ENCODE assay signal across 8 mouse cellular contexts in genomic region chrX:7696954-7697381, GRCm38 (mm10). TPM values are rescaled to one million over a fixed set of nuclear protein-coding genes. Genes with fewer than 3 reads are reported as not detected.
A peak's percentile ranks its signal among the peaks of the same experiment; 100 is the strongest.
DNase-seq lines count a peak whose midpoint lies in the region; ATAC-seq and TF ChIP-seq lines count a peak whose summit lies in the region.

Gene Gpkow (plus strand): TSS chrX:7697131.

- H3K36me3 ChIP-seq in E14TG2a.4 (ENCODE audit: insufficient read depth, low read length): peaks cover 36% of the 10 kb centered on the region
- H3K36me3 ChIP-seq in forebrain, embryonic 12.5 days (replicated peaks): no peaks in the 10 kb centered on the region; the same call in 1 of the 2 replicates
- peaks cover 11% of the 10 kb centered on the region for H3K36me3 ChIP-seq in heart, postnatal 0 days (replicated peaks; ENCODE audit: control insufficient read depth, insufficient read depth, low read length)
- H3K36me3 ChIP-seq in liver, embryonic 16.5 days (ENCODE audit: control insufficient read depth, insufficient read depth): peaks cover 4% of the 10 kb centered on the region; the same call in 1 of the 2 replicates
- H3K36me3 ChIP-seq in neural tube, embryonic 13.5 days: peaks cover 8% of the 10 kb centered on the region
- H3K36me3 ChIP-seq in testis, adult 2 months (ENCODE audit: control insufficient read depth, insufficient read depth, low read length): no peaks in the 10 kb centered on the region

- 18% methylated on average over 33 of the region's 33 CpGs for WGBS in forebrain, embryonic 12.5 days
- 9% methylated on average over 33 of the region's 33 CpGs for whole genome bisulfite sequencing in heart, postnatal 0 days
- 11% methylated on average over 33 of the region's 33 CpGs for WGBS in liver, embryonic 16.5 days (ENCODE audit: insufficient replicate concordance)
- WGBS in neural tube, embryonic 13.5 days: 17% methylated on average over 33 of the region's 33 CpGs

- H3K9ac ChIP-seq in forebrain, embryonic 12.5 days: peak within 1 kb of the TSS; percentile 58
- H3K9ac ChIP-seq in heart, postnatal 0 days (replicated peaks; ENCODE audit: low read depth, low read length): peak within 1 kb of the TSS; percentile 63
- peak within 1 kb of the TSS; percentile 77 for H3K9ac ChIP-seq in liver, embryonic 16.5 days (ENCODE audit: low read depth, low read length)
- peak within 1 kb of the TSS; percentile 70 for H3K9ac ChIP-seq in neural tube, embryonic 13.5 days

- no peak for TF ChIP-seq EP300 in heart, postnatal 0 days (IDR thresholded peaks at IDR 0.05; ENCODE audit: low read depth)

- TF ChIP-seq CTCF in E14TG2a.4 (conservative IDR thresholded peaks at IDR 0.05; ENCODE audit: low read length): no peak
- no peak for TF ChIP-seq CTCF in heart, postnatal 0 days (IDR thresholded peaks at IDR 0.05; ENCODE audit: low read depth)
- no peak for TF ChIP-seq CTCF in testis, adult 2 months (IDR thresholded peaks at IDR 0.05; ENCODE audit: control insufficient read depth, insufficient read depth, insufficient replicate concordance, low read depth, low read length)

- ATAC-seq in forebrain, embryonic 12.5 days (ENCODE audit: low FRiP score): peak; percentile 94
- peak; percentile 95 for ATAC-seq in heart, postnatal 0 days (ENCODE audit: insufficient read depth, low read depth)
- ATAC-seq in liver, embryonic 16.5 days (ENCODE audit: low read depth): peak; percentile 97
- ATAC-seq in neural tube, embryonic 13.5 days (ENCODE audit: low read depth): peak; percentile 97

- H3K4me3 ChIP-seq in E14TG2a.4 (replicated peaks; ENCODE audit: low read length): peak within 1 kb of the TSS; percentile 85
- H3K4me3 ChIP-seq in forebrain, embryonic 12.5 days (replicated peaks): peak within 1 kb of the TSS; percentile 57
- peak within 1 kb of the TSS; percentile 64 for H3K4me3 ChIP-seq in heart, postnatal 0 days (ENCODE audit: low read depth, low read length)
- peak within 1 kb of the TSS; percentile 75 for H3K4me3 ChIP-seq in liver, embryonic 16.5 days (ENCODE audit: low read depth, low read length)
- peak within 1 kb of the TSS; percentile 53 for H3K4me3 ChIP-seq in neural tube, embryonic 13.5 days
- H3K4me3 ChIP-seq in testis, adult 2 months (ENCODE audit: control insufficient read depth, low read depth, low read length): peak within 1 kb of the TSS; percentile 89

- peak; percentile 81 for DNase-seq in c-Kit-positive CD71-positive TER-119-positive erythroid progenitor cells, embryonic 14.5 days (ENCODE audit: low spot score)
- peak; percentile 91 for DNase-seq in heart, postnatal 0 days (ENCODE audit: low spot score)
- DNase-seq in kidney, postnatal 4 days: peak; percentile 79 to 87

- H3K27me3 ChIP-seq in E14TG2a.4 (ENCODE audit: insufficient read depth, low read length): no peaks in the 10 kb centered on the region
- H3K27me3 ChIP-seq in forebrain, embryonic 12.5 days: no peaks in the 10 kb centered on the region
- H3K27me3 ChIP-seq in heart, postnatal 0 days (ENCODE audit: control insufficient read depth, insufficient read depth, low read length): no peaks in the 10 kb centered on the region
- H3K27me3 ChIP-seq in liver, embryonic 16.5 days (ENCODE audit: control insufficient read depth, insufficient read depth, low read depth, low read length): no peaks in the 10 kb centered on the region
- H3K27me3 ChIP-seq in neural tube, embryonic 13.5 days: no peaks in the 10 kb centered on the region
- no peaks in the 10 kb centered on the region for H3K27me3 ChIP-seq in testis, adult 2 months (ENCODE audit: control insufficient read depth, insufficient read depth, low read length)

- H3K4me1 ChIP-seq in E14TG2a.4 (replicated peaks; ENCODE audit: low read depth, low read length): peaks cover 13% of the 10 kb centered on the region
- peaks cover 4% of the 10 kb centered on the region; the same call in 1 of the 2 replicates for H3K4me1 ChIP-seq in forebrain, embryonic 12.5 days
- no peaks in the 10 kb centered on the region for H3K4me1 ChIP-seq in heart, postnatal 0 days (ENCODE audit: control insufficient read depth, insufficient read depth)
- H3K4me1 ChIP-seq in liver, embryonic 16.5 days (ENCODE audit: control insufficient read depth, low read depth, low read length): no peaks in the 10 kb centered on the region; the same call in none of the 2 replicates
- H3K4me1 ChIP-seq in neural tube, embryonic 13.5 days (replicated peaks): peaks cover 13% of the 10 kb centered on the region
- no peaks in the 10 kb centered on the region for H3K4me1 ChIP-seq in testis, adult 2 months (ENCODE audit: control insufficient read depth, insufficient read depth, low read length)

- peak within 1 kb of the TSS; percentile 56 for H3K4me2 ChIP-seq in forebrain, embryonic 12.5 days
- peak within 1 kb of the TSS; percentile 64 for H3K4me2 ChIP-seq in heart, postnatal 0 days (ENCODE audit: low read depth, low read length)
- peak within 1 kb of the TSS; percentile 44 for H3K4me2 ChIP-seq in liver, embryonic 16.5 days (ENCODE audit: low read depth, low read length)
- peak within 1 kb of the TSS; percentile 61 for H3K4me2 ChIP-seq in neural tube, embryonic 13.5 days

- no peak within 1 kb of the TSS for H3K27ac ChIP-seq in forebrain, embryonic 12.5 days
- H3K27ac ChIP-seq in heart, postnatal 0 days (ENCODE audit: low read depth): peak within 1 kb of the TSS; percentile 51
- peak within 1 kb of the TSS; percentile 64 for H3K27ac ChIP-seq in liver, embryonic 16.5 days (ENCODE audit: low read length)
- H3K27ac ChIP-seq in neural tube, embryonic 13.5 days (replicated peaks): 0 out of 2 replicates have a peak within 1 kb of the TSS, but pooled peaks have one; percentile 49
- H3K27ac ChIP-seq in testis, adult 2 months (ENCODE audit: control insufficient read depth, insufficient read depth, low read depth, low read length): peak within 1 kb of the TSS; percentile 71

- no peaks in the 10 kb centered on the region for H3K9me3 ChIP-seq in E14TG2a.4 (ENCODE audit: low read length)
- H3K9me3 ChIP-seq in forebrain, embryonic 12.5 days: no peaks in the 10 kb centered on the region
- no peaks in the 10 kb centered on the region for H3K9me3 ChIP-seq in heart, postnatal 0 days (replicated peaks; ENCODE audit: control insufficient read depth, low read length)
- no peaks in the 10 kb centered on the region for H3K9me3 ChIP-seq in liver, embryonic 16.5 days (replicated peaks; ENCODE audit: control insufficient read depth, low read length)
- H3K9me3 ChIP-seq in neural tube, embryonic 13.5 days: no peaks in the 10 kb centered on the region

- TF ChIP-seq POLR2A in testis, adult 2 months (IDR thresholded peaks at IDR 0.05; ENCODE audit: control insufficient read depth, low read depth, low read length): peak; percentile 66; the same call in 1 of the 2 replicates

RNA-seq across cellular contexts. Expression of gene Gpkow, which starts in this region (rescaled TPM):
- 45.6 and 53.4 TPM in 2 replicates for polyA plus RNA-seq in forebrain, embryonic 12.5 days (2016; fragmentation: Nextera tagmentation; extraction: Ambion mirVana)
- total RNA-seq in heart, postnatal 0 days (2014; rRNA removed; ENCODE audit: low replicate concordance): 2.8 and 9.9 TPM in 2 replicates
- polyA plus RNA-seq in heart, postnatal 0 days (2015; fragmentation: Nextera tagmentation; extraction: Ambion mirVana): 21.3 and 22.7 TPM in 2 replicates
- polyA plus RNA-seq in liver, embryonic 16.5 days (2015; fragmentation: Nextera tagmentation; extraction: Ambion mirVana): 13.4 and 14.0 TPM in 2 replicates
- 43.2 and 50.4 TPM in 2 replicates for polyA plus RNA-seq in neural tube, embryonic 13.5 days (2015; fragmentation: Nextera tagmentation; extraction: Ambion mirVana)
- 3.8 and 4.0 TPM in 2 replicates for polyA plus RNA-seq in testis, adult 2 months (2012; rRNA removed)
